Mouse (Mus musculus) ovary, adult 18-20 months (tissue): ENCODE results near the gene Ifih1.

Experiments
- DNase-seq: peaks from one replicate; pipeline ENCODE4 v3.0.0; 2022; ENCODE audit warnings: low spot score, mixed read lengths

The Ifih1 gene

GRCm38 (mm10) chr2:62639869-62640268 is 6.2 kb downstream of the Ifih1 start:
- no peak for DNase-seq

GRCm38 (mm10) chr2:62630446-62630845 is 15.6 kb downstream of the Ifih1 start:
- DNase-seq: no peak

GRCm38 (mm10) chr2:62628356-62628755 is 17.7 kb downstream of the Ifih1 start:
- DNase-seq: no peak

- DNase-seq: no peak
These were observed 18.3 kb downstream of the Ifih1 start for GRCm38 (mm10) chr2:62627728-62628127.

- no peak for DNase-seq
These were observed 23.0 kb downstream of the Ifih1 start for GRCm38 (mm10) chr2:62623024-62623441.

- DNase-seq: no peak
These were observed 26.4 kb downstream of the Ifih1 start for GRCm38 (mm10) chr2:62619679-62620078.

GRCm38 (mm10) chr2:62618934-62619341 is 27.1 kb downstream of the Ifih1 start:
- no peak for DNase-seq

- DNase-seq: no peak
These were observed 32.9 kb downstream of the Ifih1 start for GRCm38 (mm10) chr2:62613133-62613532.

- DNase-seq: no peak
These were observed 39.9 kb downstream of the Ifih1 start for GRCm38 (mm10) chr2:62606205-62606604.

- no peak for DNase-seq
These were observed 42.5 kb downstream of the Ifih1 start for GRCm38 (mm10) chr2:62603530-62603929.

GRCm38 (mm10) chr2:62596586-62596985 is 49.5 kb downstream of the Ifih1 start:
- no peak for DNase-seq

- DNase-seq: no peak
These were observed 51.6 kb downstream of the Ifih1 start for GRCm38 (mm10) chr2:62594491-62594890.

- DNase-seq: no peak
These were observed 54.5 kb downstream of the Ifih1 start for GRCm38 (mm10) chr2:62591555-62591954.

- no peak for DNase-seq
These were observed 56.7 kb downstream of the Ifih1 start for GRCm38 (mm10) chr2:62589333-62589732.

- no peak for DNase-seq
These were observed 60.3 kb downstream of the Ifih1 start for GRCm38 (mm10) chr2:62585769-62586168.

GRCm38 (mm10) chr2:62574962-62575361 is 71.1 kb downstream of the Ifih1 start:
- no peak for DNase-seq

GRCm38 (mm10) chr2:62574250-62574649 is 71.8 kb downstream of the Ifih1 start:
- no peak for DNase-seq

- no peak for DNase-seq
These were observed 72.3 kb downstream of the Ifih1 start, which contains the start of gene Fap for GRCm38 (mm10) chr2:62573753-62574159. Gene Fap, minus strand, starts transcription at chr2:62574075.

- no peak for DNase-seq
These were observed 72.8 kb downstream of the Ifih1 start for GRCm38 (mm10) chr2:62573099-62573752.

GRCm38 (mm10) chr2:62564687-62565086 is 81.4 kb downstream of the Ifih1 start:
- no peak for DNase-seq

GRCm38 (mm10) chr2:62562661-62563485 is 83.2 kb downstream of the Ifih1 start:
- no peak for DNase-seq

- DNase-seq: no peak
These were observed 88.6 kb downstream of the Ifih1 start for GRCm38 (mm10) chr2:62557417-62557816.

- no peak for DNase-seq
These were observed 89.7 kb downstream of the Ifih1 start for GRCm38 (mm10) chr2:62556349-62556748.
